Mouse (Mus musculus) testis, adult 2 months (tissue): ENCODE results near the gene Usp48.

ENCODE experiments used
- CTCF ChIP-seq: fragments of 200-500 bp; IDR thresholded peaks from 2 replicates; pipeline ENCODE4 v1.5.1; 2012; ENCODE audit warnings: low read depth, mild to moderate bottlenecking, inconsistent platforms, low read length, moderate library complexity; ENCODE audit not compliant: control insufficient read depth, insufficient read depth, insufficient replicate concordance
- POLR2A ChIP-seq: fragments of 200-500 bp; IDR thresholded peaks from 2 replicates; pipeline ENCODE4 v1.6.1; 2012; ENCODE audit warnings: low read depth, mild to moderate bottlenecking, inconsistent platforms, low read length, moderate library complexity; ENCODE audit not compliant: control insufficient read depth

DNA sequence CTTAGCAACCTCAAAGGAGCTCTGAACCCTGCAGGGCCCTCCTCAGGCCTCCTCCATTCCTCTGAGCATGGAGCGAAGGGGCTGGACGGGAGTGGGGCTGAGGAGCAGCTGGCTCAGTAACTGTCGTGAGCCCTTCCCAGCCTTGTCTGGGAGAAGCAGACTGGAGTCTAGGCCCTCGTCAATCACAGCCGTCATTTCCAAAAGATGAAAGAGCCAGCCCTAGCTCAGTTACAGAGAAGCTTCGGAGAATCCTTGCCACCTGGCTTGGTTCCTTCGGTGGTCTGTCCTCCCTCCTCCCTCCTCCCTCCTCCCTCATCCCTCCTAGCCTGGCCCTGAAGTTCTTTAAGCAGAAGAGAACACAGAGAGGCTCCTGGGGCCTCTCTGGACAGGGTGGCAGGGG, 87.2 kb downstream of the Usp48 start:
- TF ChIP-seq CTCF (no peak), POLR2A (no peak)
